In genomic region chr13:104559876-104560275, GRCm38 (mm10) we compare ENCODE assay signal across 14 mouse cellular contexts.
DNase-seq lines count a peak whose midpoint lies in the region; ATAC-seq lines count a peak whose summit lies in the region.
"Had no signal": no experiment of that assay in that cellular context is flagged by ENCODE, and none has a peak within 500 bp of the region (broad histone marks: within the 10 kb centered on the region; RNA-seq: fewer than 3 reads in every experiment).

No protein-coding gene starts in this region.

- peak overlapping the region; percentile 38 for H3K27ac ChIP-seq in kidney, embryonic 15.5 days
- peak overlapping the region; percentile 85 for H3K27ac ChIP-seq in embryonic facial prominence, embryonic 13.5 days
- H3K27ac ChIP-seq: forebrain, embryonic 10.5 days; hindbrain, embryonic 14.5 days had no signal

- no peaks in the 10 kb centered on the region for H3K27me3 ChIP-seq in kidney, embryonic 15.5 days
- H3K27me3 ChIP-seq in embryonic facial prominence, embryonic 13.5 days, result no peaks in the 10 kb centered on the region

- ATAC-seq in cerebellum, adult (ENCODE audit: insufficient number of reproducible peaks, low FRiP score, low TSS enrichment), result no peak
- ATAC-seq in kidney, embryonic 15.5 days (replicated peaks; ENCODE audit: low FRiP score), result no peak
- no peak for ATAC-seq in embryonic facial prominence, embryonic 13.5 days (ENCODE audit: insufficient number of reproducible peaks, insufficient read depth, low FRiP score, low TSS enrichment, low read depth)

- no peak overlapping the region for H3K4me3 ChIP-seq in kidney, embryonic 15.5 days (replicated peaks)
- no peak overlapping the region for H3K4me3 ChIP-seq in embryonic facial prominence, embryonic 13.5 days
- H3K4me3 ChIP-seq: forebrain, embryonic 10.5 days had no signal

- H3K36me3 ChIP-seq in kidney, embryonic 15.5 days, result no peaks in the 10 kb centered on the region
- H3K36me3 ChIP-seq in embryonic facial prominence, embryonic 13.5 days, result no peaks in the 10 kb centered on the region
- H3K36me3 ChIP-seq: forebrain, embryonic 10.5 days had no signal

- DNase-seq in cerebellum, adult 11 months, result peak; percentile 18
- DNase-seq in kidney, adult 8-10 months, result no peak
- DNase-seq in cerebellum, adult 18-20 months, result peak; percentile 14 to 37
- no peak for DNase-seq in urinary bladder, postnatal 25 days (ENCODE audit: low spot score)
- no peak for DNase-seq in spleen, postnatal 4 days (ENCODE audit: low spot score in 2 of 2)
- DNase-seq: adrenal gland, postnatal 14 days; embryo, embryonic 11 days; kidney, adult 9 months; lung, adult 2 months had no signal

- no peak overlapping the region for H3K9ac ChIP-seq in kidney, embryonic 15.5 days
- no peak overlapping the region for H3K9ac ChIP-seq in embryonic facial prominence, embryonic 13.5 days
- H3K9ac ChIP-seq: hindbrain, embryonic 14.5 days had no signal

- peaks cover 26% of the 10 kb centered on the region; the same call in 1 of the 2 replicates for H3K4me1 ChIP-seq in kidney, embryonic 15.5 days
- peaks cover 29% of the 10 kb centered on the region for H3K4me1 ChIP-seq in embryonic facial prominence, embryonic 13.5 days

- H3K4me2 ChIP-seq in kidney, embryonic 15.5 days, result no peak overlapping the region
- H3K4me2 ChIP-seq in embryonic facial prominence, embryonic 13.5 days, result peak overlapping the region; percentile 47
- H3K4me2 ChIP-seq: hindbrain, embryonic 14.5 days had no signal

- H3K9me3 ChIP-seq in kidney, embryonic 15.5 days (replicated peaks), result no peaks in the 10 kb centered on the region
- H3K9me3 ChIP-seq in embryonic facial prominence, embryonic 13.5 days, result no peaks in the 10 kb centered on the region
- H3K9me3 ChIP-seq: forebrain, embryonic 10.5 days had no signal

- 82% methylated on average over 5 of the region's 5 CpGs for WGBS in kidney, embryonic 15.5 days
- WGBS in embryonic facial prominence, embryonic 13.5 days, result 65% methylated on average over 5 of the region's 5 CpGs

Comparison
In these comparisons a context has a peak if more than half of its experiments do, and no peak if none do; other contexts are left out.
1. DNase-seq: peak in cerebellum, adult 11 months (single experiment) and cerebellum, adult 18-20 months (2 of 2); none in kidney, adult 8-10 months (0 of 2), urinary bladder, postnatal 25 days (single experiment) and spleen, postnatal 4 days (0 of 2).